Mouse (Mus musculus): ENCODE measurements around the gene Dbr1. TPM values are rescaled to one million over a fixed set of nuclear protein-coding genes. Genes with fewer than 3 reads are reported as not detected.
"Not testable (repeated sequence)": the region's sequence is repeated elsewhere in the genome, so short reads cannot be mapped to it uniquely, and the experiment has no call there.

Gene Dbr1
- polyA plus RNA-seq, 1 experiment from 2014 or later: 13.0 TPM

GRCm38 (mm10) chr9:99569071-99569397 lies 6.6 kb upstream of the Dbr1 start:
- H3K4me2 ChIP-seq (ENCODE audit: low read length): peak overlapping the region; percentile 93
- peak; percentile 37; the same call in 1 of the 2 replicates for ATAC-seq (ENCODE audit: insufficient number of reproducible peaks, insufficient read depth, low FRiP score, low read depth)
- no peaks in the 10 kb centered on the region for H3K27me3 ChIP-seq (ENCODE audit: control insufficient read depth, insufficient read depth, low read length)
- no peaks in the 10 kb centered on the region for H3K9me3 ChIP-seq (ENCODE audit: control insufficient read depth, low read length)
- peak overlapping the region; percentile 93 for H3K9ac ChIP-seq (ENCODE audit: low read length)
- 1% methylated on average over 9 of the region's 9 CpGs for WGBS
- H3K36me3 ChIP-seq (ENCODE audit: control insufficient read depth, insufficient read depth, low read length): no peaks in the 10 kb centered on the region
- H3K4me1 ChIP-seq (ENCODE audit: control insufficient read depth in 2 of 2, insufficient read depth in 2 of 2, low read length in 2 of 2): peaks cover 2 to 13% of the 10 kb centered on the region in 2 experiments; a peak in 3 of 4 replicates
- peak overlapping the region; percentile 83 to 97 for H3K4me3 ChIP-seq (ENCODE audit: control insufficient read depth in 1 of 2, insufficient read depth in 1 of 2, low read depth in 1 of 2, low read length in 2 of 2)
- peak overlapping the region; percentile 64 to 98 for H3K27ac ChIP-seq (replicated peaks in 1 of 2; ENCODE audit: control insufficient read depth in 1 of 2, insufficient read depth in 1 of 2, low read depth in 2 of 2, low read length in 2 of 2)

- Histone ChIP-seq H3K4me2 (ENCODE audit: low read length) (no peak overlapping the region), H3K9me3 (ENCODE audit: control insufficient read depth, low read length) (no peaks in the 10 kb centered on the region), H3K4me3 (ENCODE audit: control insufficient read depth in 1 of 2, insufficient read depth in 1 of 2, low read depth in 1 of 2, low read length in 2 of 2) (no peak overlapping the region), H3K9ac (ENCODE audit: low read length) (no peak overlapping the region), H3K27me3 (ENCODE audit: control insufficient read depth, insufficient read depth, low read length) (no peaks in the 10 kb centered on the region), H3K36me3 (ENCODE audit: control insufficient read depth, insufficient read depth, low read length) (peaks cover 59% of the 10 kb centered on the region), H3K4me1 (ENCODE audit: control insufficient read depth in 2 of 2, insufficient read depth in 2 of 2, low read length in 2 of 2) (peaks cover 0 to 4% of the 10 kb centered on the region in 2 experiments; a peak in 3 of 4 replicates), H3K27ac (replicated peaks in 1 of 2; ENCODE audit: control insufficient read depth in 1 of 2, insufficient read depth in 1 of 2, low read depth in 2 of 2, low read length in 2 of 2) (no peak overlapping the region)
- no peak for ATAC-seq (ENCODE audit: insufficient number of reproducible peaks, insufficient read depth, low FRiP score, low read depth)
- WGBS: 51% methylated on average over 2 of the region's 2 CpGs
Observed at GRCm38 (mm10) chr9:99580655-99581054, 5.1 kb downstream of the Dbr1 start.

- H3K4me3 ChIP-seq (ENCODE audit: control insufficient read depth in 1 of 2, insufficient read depth in 1 of 2, low read depth in 1 of 2, low read length in 2 of 2): no peak overlapping the region
- no peaks in the 10 kb centered on the region for H3K27me3 ChIP-seq (ENCODE audit: control insufficient read depth, insufficient read depth, low read length)
- no peak overlapping the region for H3K27ac ChIP-seq (replicated peaks in 1 of 2; ENCODE audit: control insufficient read depth in 1 of 2, insufficient read depth in 1 of 2, low read depth in 2 of 2, low read length in 2 of 2)
- no peak overlapping the region for H3K9ac ChIP-seq (ENCODE audit: low read length)
- ATAC-seq (ENCODE audit: insufficient number of reproducible peaks, insufficient read depth, low FRiP score, low read depth): no peak
- H3K9me3 ChIP-seq (ENCODE audit: control insufficient read depth, low read length): no peaks in the 10 kb centered on the region
- no peak overlapping the region for H3K4me2 ChIP-seq (ENCODE audit: low read length)
- H3K36me3 ChIP-seq (ENCODE audit: control insufficient read depth, insufficient read depth, low read length): peaks cover 22% of the 10 kb centered on the region
- WGBS: 25% methylated on average over 8 of the region's 8 CpGs
- H3K4me1 ChIP-seq (ENCODE audit: control insufficient read depth in 2 of 2, insufficient read depth in 2 of 2, low read length in 2 of 2): no peaks in the 10 kb centered on the region
Observed at GRCm38 (mm10) chr9:99587505-99588202, 12.1 kb downstream of the Dbr1 start.

- H3K27me3 ChIP-seq (ENCODE audit: control insufficient read depth, insufficient read depth, low read length): no peaks in the 10 kb centered on the region
- H3K4me3 ChIP-seq (ENCODE audit: control insufficient read depth in 1 of 2, insufficient read depth in 1 of 2, low read depth in 1 of 2, low read length in 2 of 2): no peak overlapping the region
- 66% methylated on average over 8 of the region's 8 CpGs for WGBS
- ATAC-seq (ENCODE audit: insufficient number of reproducible peaks, insufficient read depth, low FRiP score, low read depth): no peak
- no peak overlapping the region for H3K9ac ChIP-seq (ENCODE audit: low read length)
- H3K27ac ChIP-seq (replicated peaks in 1 of 2; ENCODE audit: control insufficient read depth in 1 of 2, insufficient read depth in 1 of 2, low read depth in 2 of 2, low read length in 2 of 2): no peak overlapping the region
- H3K4me2 ChIP-seq (ENCODE audit: low read length): no peak overlapping the region
- H3K9me3 ChIP-seq (ENCODE audit: control insufficient read depth, low read length): no peaks in the 10 kb centered on the region
- H3K4me1 ChIP-seq (ENCODE audit: control insufficient read depth in 2 of 2, insufficient read depth in 2 of 2, low read length in 2 of 2): no peaks in the 10 kb centered on the region
- no peaks in the 10 kb centered on the region for H3K36me3 ChIP-seq (ENCODE audit: control insufficient read depth, insufficient read depth, low read length)
Observed at GRCm38 (mm10) chr9:99591144-99591543, 15.5 kb downstream of the Dbr1 start.

GRCm38 (mm10) chr9:99599127-99599526 lies 23.5 kb downstream of the Dbr1 start:
- H3K4me1 ChIP-seq (ENCODE audit: control insufficient read depth in 2 of 2, insufficient read depth in 2 of 2, low read length in 2 of 2); ATAC-seq (ENCODE audit: insufficient number of reproducible peaks, insufficient read depth, low FRiP score, low read depth); H3K27me3 ChIP-seq (ENCODE audit: control insufficient read depth, insufficient read depth, low read length); H3K9ac ChIP-seq (ENCODE audit: low read length); H3K9me3 ChIP-seq (ENCODE audit: control insufficient read depth, low read length); H3K4me3 ChIP-seq (ENCODE audit: control insufficient read depth in 1 of 2, insufficient read depth in 1 of 2, low read depth in 1 of 2, low read length in 2 of 2); H3K4me2 ChIP-seq (ENCODE audit: low read length); H3K36me3 ChIP-seq (ENCODE audit: control insufficient read depth, insufficient read depth, low read length); H3K27ac ChIP-seq (replicated peaks in 1 of 2; ENCODE audit: control insufficient read depth in 1 of 2, insufficient read depth in 1 of 2, low read depth in 2 of 2, low read length in 2 of 2): not testable (repeated sequence)
- WGBS: 88% methylated on average over 6 of the region's 6 CpGs

- Histone ChIP-seq H3K27ac (replicated peaks in 1 of 2; ENCODE audit: control insufficient read depth in 1 of 2, insufficient read depth in 1 of 2, low read depth in 2 of 2, low read length in 2 of 2) (no peak overlapping the region), H3K4me2 (ENCODE audit: low read length) (no peak overlapping the region), H3K4me1 (ENCODE audit: control insufficient read depth in 2 of 2, insufficient read depth in 2 of 2, low read length in 2 of 2) (no peaks in the 10 kb centered on the region), H3K36me3 (ENCODE audit: control insufficient read depth, insufficient read depth, low read length) (no peaks in the 10 kb centered on the region), H3K9ac (ENCODE audit: low read length) (no peak overlapping the region), H3K27me3 (ENCODE audit: control insufficient read depth, insufficient read depth, low read length) (no peaks in the 10 kb centered on the region), H3K4me3 (ENCODE audit: control insufficient read depth in 1 of 2, insufficient read depth in 1 of 2, low read depth in 1 of 2, low read length in 2 of 2) (no peak overlapping the region), H3K9me3 (ENCODE audit: control insufficient read depth, low read length) (no peaks in the 10 kb centered on the region)
- no peak for ATAC-seq (ENCODE audit: insufficient number of reproducible peaks, insufficient read depth, low FRiP score, low read depth)
- 61% methylated on average over 2 of the region's 2 CpGs for WGBS
Observed at GRCm38 (mm10) chr9:99603566-99603965, 28.0 kb downstream of the Dbr1 start.

GRCm38 (mm10) chr9:99612202-99612601 lies 36.6 kb downstream of the Dbr1 start, which contains the start of gene A4gnt:
A4gnt (plus strand) TSS chr9:99612502.
- Histone ChIP-seq H3K4me2 (ENCODE audit: low read length) (no peak within 1 kb of the TSS), H3K4me1 (ENCODE audit: control insufficient read depth in 2 of 2, insufficient read depth in 2 of 2, low read length in 2 of 2) (no peaks in the 10 kb centered on the region), H3K9me3 (ENCODE audit: control insufficient read depth, low read length) (no peaks in the 10 kb centered on the region), H3K36me3 (ENCODE audit: control insufficient read depth, insufficient read depth, low read length) (no peaks in the 10 kb centered on the region), H3K27ac (replicated peaks in 1 of 2; ENCODE audit: control insufficient read depth in 1 of 2, insufficient read depth in 1 of 2, low read depth in 2 of 2, low read length in 2 of 2) (no peak within 1 kb of the TSS), H3K4me3 (ENCODE audit: control insufficient read depth in 1 of 2, insufficient read depth in 1 of 2, low read depth in 1 of 2, low read length in 2 of 2) (no peak within 1 kb of the TSS), H3K9ac (ENCODE audit: low read length) (no peak within 1 kb of the TSS), H3K27me3 (ENCODE audit: control insufficient read depth, insufficient read depth, low read length) (no peaks in the 10 kb centered on the region)
- ATAC-seq (ENCODE audit: insufficient number of reproducible peaks, insufficient read depth, low FRiP score, low read depth): no peak
- 41% methylated on average over 2 of the region's 2 CpGs for WGBS

GRCm38 (mm10) chr9:99619688-99620087 lies 44.1 kb downstream of the Dbr1 start:
- Histone ChIP-seq H3K36me3 (ENCODE audit: control insufficient read depth, insufficient read depth, low read length) (no peaks in the 10 kb centered on the region), H3K4me3 (ENCODE audit: control insufficient read depth in 1 of 2, insufficient read depth in 1 of 2, low read depth in 1 of 2, low read length in 2 of 2) (no peak overlapping the region), H3K27me3 (ENCODE audit: control insufficient read depth, insufficient read depth, low read length) (no peaks in the 10 kb centered on the region), H3K9me3 (ENCODE audit: control insufficient read depth, low read length) (no peaks in the 10 kb centered on the region), H3K9ac (ENCODE audit: low read length) (no peak overlapping the region), H3K27ac (replicated peaks in 1 of 2; ENCODE audit: control insufficient read depth in 1 of 2, insufficient read depth in 1 of 2, low read depth in 2 of 2, low read length in 2 of 2) (no peak overlapping the region), H3K4me2 (ENCODE audit: low read length) (no peak overlapping the region), H3K4me1 (ENCODE audit: control insufficient read depth in 2 of 2, insufficient read depth in 2 of 2, low read length in 2 of 2) (no peaks in the 10 kb centered on the region)
- 92% methylated on average over 8 of the region's 8 CpGs for WGBS
- no peak for ATAC-seq (ENCODE audit: insufficient number of reproducible peaks, insufficient read depth, low FRiP score, low read depth)
